Mouse (Mus musculus) thymus, postnatal 4 days (tissue): Measurements from ENCODE around the gene Olfr433.
"Not testable (repeated sequence)": the region's sequence is repeated elsewhere in the genome, so short reads cannot be mapped to it uniquely, and the experiment has no call there.

ENCODE experiments used
- DNase-seq: peaks from one replicate; pipeline ENCODE4 v3.0.0; 2021

Olfr433 gene

GRCm38 (mm10) chr1:174040523-174041177, at the start of gene Olfr433:
Gene Olfr433 (plus strand): TSS chr1:174040705.
- peak; percentile 13 for DNase-seq

DNA sequence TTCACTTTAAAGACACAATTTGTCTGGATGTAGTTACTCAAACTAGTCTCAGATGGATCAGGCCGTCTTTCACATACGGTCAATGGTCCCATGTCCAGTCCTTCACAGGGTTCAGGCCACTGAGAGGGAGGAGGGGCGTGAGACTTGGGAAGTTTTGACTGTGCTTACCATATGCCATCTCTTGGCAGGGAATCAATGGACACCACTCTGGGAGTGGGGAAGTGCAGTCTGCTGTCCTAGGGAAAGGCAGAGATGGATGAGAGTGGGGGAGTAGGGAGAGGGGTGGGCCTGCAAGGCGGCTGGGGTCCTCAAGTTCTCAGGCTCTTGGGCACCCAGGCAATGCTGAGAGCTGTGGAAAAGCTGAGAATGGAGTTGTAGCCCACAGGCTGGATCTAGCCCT, 45.5 kb upstream of the Olfr433 start:
- no peak for DNase-seq

GRCm38 (mm10) chr1:174004352-174005109, 36.0 kb upstream of the Olfr433 start:
- not testable (repeated sequence) for DNase-seq

DNA sequence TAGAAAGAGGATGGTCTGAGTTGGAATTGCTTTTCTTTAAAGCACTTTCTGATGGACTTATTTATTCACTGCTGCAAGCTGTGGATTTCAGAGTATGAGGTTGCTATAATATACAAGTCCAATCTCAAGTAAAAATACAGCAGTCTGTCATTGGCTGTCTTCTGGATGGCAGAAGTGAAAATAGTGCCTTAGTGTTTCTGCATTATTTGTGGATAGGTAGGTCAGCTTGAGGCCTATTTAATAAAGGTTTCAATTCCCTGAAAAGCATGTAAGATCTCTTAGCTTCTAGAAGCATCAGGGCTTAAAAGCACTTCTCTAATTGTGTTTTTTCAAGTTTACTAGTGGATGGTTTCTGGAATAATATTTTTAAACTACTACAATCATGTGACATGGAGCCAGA, 33.5 kb upstream of the Olfr433 start:
- not testable (repeated sequence) for DNase-seq

DNA sequence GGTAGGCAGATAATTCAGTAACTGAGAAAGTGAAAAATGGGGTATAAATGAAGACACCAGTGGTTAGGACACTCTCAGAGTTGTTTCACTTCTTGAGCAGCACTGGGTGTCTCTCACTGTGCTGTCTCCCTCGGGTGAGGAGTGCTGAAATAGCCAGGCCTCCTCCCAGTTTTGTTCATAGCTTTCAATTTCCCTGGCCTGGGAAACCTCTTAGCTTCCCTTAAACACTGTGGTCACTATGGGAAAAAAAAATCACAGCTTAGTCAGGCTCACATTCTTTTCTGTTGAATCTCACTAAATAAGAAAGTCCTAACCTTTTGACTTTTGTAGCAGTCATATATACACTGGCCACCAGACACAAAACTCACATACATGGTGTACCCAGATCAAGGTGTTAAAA, 8.8 kb upstream of the Olfr433 start, which contains the start of gene Ifi205:
Gene Ifi205, minus strand, starts transcription at position 113 of the 400 bp plus-strand sequence.
- DNase-seq: no peak

DNA sequence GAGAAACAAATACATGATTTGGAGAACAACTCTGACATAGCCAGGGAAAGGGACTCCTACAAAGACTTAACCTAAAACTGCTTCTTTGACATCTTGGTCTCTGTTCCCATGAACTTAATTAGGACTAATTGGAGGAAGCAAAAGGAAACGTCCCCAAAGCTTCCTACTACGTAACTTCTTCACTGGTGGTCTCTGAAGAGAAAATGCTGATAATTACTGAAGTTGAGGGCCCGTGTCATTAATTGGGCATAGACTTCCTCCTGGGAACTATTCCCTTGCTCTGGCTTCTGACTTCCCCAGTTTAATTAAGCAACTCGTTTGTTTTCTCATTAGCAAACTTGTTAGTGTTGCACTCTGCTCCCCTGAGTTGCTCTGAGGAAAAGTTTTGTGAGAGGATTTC, 4.7 kb upstream of the Olfr433 start:
- DNase-seq: no peak

- no peak for DNase-seq
Observed at GRCm38 (mm10) chr1:174038480-174038879, 2.0 kb upstream of the Olfr433 start.

DNA sequence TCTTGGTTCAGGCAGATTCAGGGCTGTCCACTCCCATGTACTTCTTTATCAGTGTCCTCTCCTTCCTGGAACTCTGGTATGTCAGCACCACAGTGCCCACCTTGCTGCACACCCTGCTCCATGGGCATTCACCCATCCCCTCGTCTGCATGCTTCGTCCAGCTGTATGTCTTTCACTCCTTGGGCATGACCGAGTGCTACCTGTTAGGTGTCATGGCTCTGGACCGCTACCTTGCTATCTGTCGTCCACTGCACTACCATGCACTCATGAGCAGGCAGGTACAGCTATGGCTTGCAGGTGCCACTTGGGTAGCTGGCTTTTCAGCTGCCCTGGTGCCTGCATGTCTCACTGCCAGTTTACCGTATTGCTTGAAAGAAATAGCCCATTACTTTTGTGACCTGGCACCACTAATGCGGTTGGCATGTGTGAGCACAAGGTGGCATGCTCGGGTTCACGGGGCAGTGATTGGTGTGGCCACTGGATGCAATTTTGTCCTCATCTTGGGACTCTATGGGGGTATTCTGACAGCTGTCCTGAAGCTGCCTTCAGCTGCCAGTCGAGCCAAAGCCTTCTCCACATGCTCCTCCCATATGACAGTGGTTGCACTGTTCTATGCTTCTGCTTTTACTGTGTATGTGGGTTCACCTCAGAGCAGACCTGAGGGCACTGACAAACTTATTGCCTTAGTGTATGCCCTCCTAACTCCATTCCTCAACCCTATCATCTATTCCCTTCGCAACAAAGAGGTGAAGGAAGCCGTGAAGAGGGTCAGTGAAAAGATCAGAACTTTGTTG, 1.8 kb downstream of the Olfr433 start:
- DNase-seq: not testable (repeated sequence)

- no peak for DNase-seq
Observed at GRCm38 (mm10) chr1:174044431-174044830, 3.9 kb downstream of the Olfr433 start.

DNA sequence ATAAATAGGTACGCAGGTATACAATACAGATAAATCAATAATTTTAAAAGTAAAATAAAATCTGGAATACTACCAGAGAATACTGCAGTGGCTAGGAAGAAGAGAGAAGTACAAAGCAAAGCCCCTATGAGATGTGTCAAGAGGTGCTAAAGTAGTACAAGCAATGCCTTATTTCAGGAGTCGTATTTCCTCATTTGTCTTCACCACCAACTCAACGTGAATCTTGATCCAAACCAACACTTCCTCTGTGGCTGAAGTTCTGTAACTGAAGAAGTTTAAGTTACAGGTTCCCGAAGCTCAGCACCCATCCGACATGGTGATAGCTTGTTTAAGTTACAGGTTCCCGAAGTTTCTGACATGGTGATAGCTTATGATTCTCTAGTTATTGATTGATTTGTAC, 7.7 kb downstream of the Olfr433 start:
- DNase-seq: not testable (repeated sequence)

- no peak for DNase-seq
Observed at GRCm38 (mm10) chr1:174048893-174049292, 8.4 kb downstream of the Olfr433 start, which contains the start of gene Olfr432. Gene Olfr432 (plus strand): TSS chr1:174049205.

- not testable (repeated sequence) for DNase-seq
Observed at GRCm38 (mm10) chr1:174049357-174049756, 8.9 kb downstream of the Olfr433 start.

- no peak for DNase-seq
Observed at GRCm38 (mm10) chr1:174050532-174050931, 10.0 kb downstream of the Olfr433 start.

DNA sequence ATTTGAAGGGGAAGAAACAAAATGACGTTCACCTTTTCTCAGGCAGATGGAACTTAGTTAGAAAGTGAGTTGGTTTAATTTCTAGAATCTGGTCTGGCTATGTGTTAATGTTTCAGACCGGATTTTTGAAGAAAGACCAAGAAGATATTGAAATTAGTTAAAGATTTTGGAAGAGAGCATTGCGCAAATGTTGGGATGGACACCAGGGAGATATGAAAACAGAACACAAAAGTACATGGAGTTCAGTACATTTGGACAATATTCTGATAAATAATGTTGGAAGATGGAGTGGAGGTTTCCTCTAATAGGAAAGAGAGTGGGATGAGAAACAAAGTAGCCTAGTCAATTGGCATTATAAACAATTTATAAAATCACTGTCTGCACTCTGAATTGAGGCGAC, 11.0 kb downstream of the Olfr433 start:
- DNase-seq: no peak

DNA sequence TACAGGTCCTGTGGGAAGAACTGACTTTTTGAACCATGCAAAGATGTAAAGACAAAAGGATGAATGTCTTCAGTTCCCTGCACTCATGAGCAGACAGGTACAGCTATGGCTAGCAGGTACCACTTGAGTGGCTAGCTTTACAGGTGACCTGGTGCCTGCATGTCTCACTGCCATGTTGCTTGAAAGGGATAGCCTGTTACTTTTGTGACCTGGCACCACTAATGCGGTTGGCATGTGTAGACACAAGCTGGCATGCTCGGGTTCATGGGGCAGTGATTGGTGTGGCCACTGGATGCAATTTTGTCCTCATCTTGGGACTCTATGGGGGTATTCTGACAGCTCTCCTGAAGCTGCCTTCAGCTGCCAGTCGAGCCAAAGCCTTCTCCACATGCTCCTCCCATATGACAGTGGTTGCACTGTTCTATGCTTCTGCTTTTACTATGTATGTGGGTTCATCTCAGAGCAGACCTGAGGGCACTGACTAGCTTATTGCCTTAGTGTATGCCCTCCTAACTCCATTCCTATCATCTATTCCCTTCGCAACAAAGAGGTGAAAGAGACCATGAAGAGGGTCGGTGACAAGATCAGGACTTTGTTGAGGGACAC, 11.5 kb downstream of the Olfr433 start:
- no peak for DNase-seq

DNA sequence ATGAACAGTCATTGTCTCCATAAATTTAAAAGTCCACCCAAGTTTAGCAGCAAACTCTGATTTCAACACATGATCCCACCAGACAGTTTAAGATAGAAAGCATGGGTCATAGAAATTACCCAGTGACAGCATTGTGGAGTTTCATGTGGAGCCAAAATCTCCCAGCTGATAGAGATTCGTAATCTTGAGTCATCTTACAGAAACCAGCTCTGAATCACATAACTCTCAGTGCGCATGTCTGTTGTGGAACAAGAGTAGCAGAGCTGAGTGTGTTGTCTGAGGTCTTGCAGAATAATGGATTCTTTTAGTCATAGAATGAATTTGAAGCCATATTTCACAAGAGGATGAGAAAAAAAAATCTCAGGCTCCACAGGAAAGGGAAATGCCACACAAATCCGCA, 12.5 kb downstream of the Olfr433 start:
- no peak for DNase-seq

- DNase-seq: no peak
Observed at GRCm38 (mm10) chr1:174055248-174055647, 14.7 kb downstream of the Olfr433 start.

GRCm38 (mm10) chr1:174066305-174066704, 25.8 kb downstream of the Olfr433 start, which contains the start of gene Olfr430:
Gene Olfr430 (plus strand): TSS chr1:174066605.
- DNase-seq: no peak

DNA sequence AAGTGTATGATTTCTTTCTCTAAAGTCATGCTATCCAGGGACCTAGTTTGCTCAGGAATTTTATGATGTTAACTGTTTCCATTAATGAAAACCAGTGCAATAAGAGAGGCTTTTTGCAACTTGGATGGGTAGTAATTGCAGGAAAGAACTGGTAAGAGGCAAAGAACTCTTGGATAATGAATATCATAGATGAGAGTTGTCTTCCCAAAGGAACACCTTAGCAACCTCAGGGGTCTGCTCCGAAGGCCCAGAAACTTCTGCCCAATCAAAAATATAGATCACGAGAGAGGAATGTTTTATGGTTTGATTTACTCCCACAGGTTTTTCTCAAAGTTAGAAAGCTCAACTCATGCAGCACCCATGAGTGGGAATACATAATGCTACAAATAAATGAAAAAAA, 43.5 kb downstream of the Olfr433 start, which contains the start of gene Olfr429:
Gene Olfr429, plus strand, starts transcription at position 301 of the 400 bp plus-strand sequence.
- no peak for DNase-seq
